Mouse (Mus musculus) ES-CJ7 (cell line): ENCODE data around the gene Mipol1.

ENCODE experiments used
- DNase-seq: peaks from one replicate; pipeline ENCODE4 v3.0.0; 2011; ENCODE audit warnings: low read depth, low spot score

The Mipol1 gene

GRCm38 (mm10) chr12:57243671-57244495 is 13.7 kb downstream of the Mipol1 start:
- DNase-seq, result peak; percentile 33

- DNase-seq, result no peak
Measured at GRCm38 (mm10) chr12:57258572-57258971, 28.3 kb downstream of the Mipol1 start.

DNA sequence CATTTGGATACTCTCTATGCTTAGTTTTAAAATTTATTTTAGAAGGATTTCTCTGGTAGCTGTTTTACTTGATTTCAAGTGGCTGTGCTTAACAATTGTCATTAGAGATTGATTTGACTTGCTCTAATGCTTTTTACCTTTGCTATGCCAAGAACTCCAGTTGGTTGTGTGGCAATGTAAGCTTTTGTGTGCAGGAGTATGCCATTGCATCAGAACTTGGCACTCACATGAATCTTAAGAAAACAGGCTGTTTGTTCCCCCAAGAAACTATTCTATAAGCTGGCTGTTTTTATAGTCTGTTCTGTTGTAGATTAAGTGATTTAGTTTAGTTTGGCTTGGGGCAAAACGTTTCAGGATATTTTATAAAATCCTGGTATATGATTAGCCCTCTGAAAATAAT is 45.2 kb downstream of the Mipol1 start:
- DNase-seq, result no peak

DNA sequence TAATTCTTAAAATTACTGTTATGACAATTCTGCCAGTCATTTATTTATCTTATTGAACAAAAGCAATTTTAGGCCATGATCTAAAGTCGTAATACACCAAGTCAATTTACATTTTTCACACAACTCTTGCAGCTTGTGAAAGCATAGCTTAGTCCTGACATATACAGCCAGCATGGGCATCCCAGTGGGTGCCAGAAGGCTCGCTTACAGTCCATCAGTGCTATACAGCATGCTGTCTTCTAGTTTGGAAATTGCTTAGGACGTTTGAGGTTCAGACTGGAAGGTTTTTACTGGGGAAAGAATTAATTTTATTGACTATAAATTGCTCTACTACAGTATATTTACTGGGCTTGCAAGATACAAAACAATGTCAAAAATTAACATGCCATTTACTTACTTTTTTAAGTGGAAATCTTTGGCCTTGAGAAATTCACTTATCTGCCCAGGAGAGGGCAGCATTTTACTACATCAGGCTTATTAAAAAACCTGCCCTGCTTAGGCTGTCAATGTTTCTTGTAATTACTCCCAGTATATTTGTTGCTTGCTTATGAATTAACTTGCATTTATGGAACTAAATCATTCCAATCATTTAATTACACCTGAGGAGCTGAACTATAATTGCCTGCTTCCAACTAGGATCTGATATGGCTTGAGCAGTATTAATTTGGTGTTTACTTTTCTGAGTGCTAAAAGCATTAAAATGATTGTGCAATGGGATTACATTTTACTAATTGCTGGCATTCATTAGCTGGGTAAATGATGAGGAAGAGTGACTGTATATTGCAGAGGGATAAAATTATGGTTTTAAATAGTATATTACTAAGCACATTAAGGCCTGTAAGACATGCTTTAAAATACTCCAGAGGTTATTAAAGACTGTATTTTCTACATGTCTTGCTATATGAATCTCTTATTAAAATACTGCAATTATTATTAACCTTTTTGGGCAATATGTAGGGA is 51.2 kb downstream of the Mipol1 start:
- DNase-seq, result peak; percentile 49

DNA sequence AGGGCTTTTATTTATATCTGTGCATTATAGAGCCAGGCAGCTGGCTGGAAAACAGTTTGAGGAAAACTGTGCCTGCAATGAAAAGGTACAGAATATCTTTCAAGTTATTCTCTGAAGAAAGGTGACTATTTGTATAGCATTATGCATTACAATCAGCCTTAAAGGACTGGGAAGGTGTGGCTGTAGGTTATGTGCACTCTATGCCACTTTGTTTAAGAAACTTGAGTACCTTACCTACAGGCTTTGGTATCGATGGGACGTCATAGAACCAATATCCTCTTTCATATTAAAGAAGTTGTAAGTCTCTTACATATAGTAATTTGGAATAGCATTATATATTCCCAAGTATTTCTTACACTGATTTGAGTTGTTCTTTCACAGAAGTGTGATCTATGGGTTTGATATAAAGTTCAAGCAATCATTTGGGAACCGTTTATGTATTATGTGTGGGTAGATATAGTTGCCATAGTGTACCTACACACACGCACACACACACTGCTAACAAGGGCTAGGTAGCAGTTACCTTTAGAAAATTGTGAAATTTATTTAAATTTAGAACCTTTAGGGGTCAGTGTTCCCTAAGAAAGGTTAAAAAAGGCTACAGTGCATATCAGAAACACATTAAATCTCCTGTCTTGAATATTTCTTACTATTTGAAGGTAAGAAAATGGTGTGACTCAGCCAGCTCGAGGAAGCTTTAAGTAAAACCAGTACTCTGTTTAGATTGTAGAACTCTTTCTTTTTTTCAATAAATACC is 55.3 kb downstream of the Mipol1 start:
- no peak for DNase-seq

- DNase-seq, result no peak
Measured at GRCm38 (mm10) chr12:57307337-57307736, 77.1 kb downstream of the Mipol1 start.

DNA sequence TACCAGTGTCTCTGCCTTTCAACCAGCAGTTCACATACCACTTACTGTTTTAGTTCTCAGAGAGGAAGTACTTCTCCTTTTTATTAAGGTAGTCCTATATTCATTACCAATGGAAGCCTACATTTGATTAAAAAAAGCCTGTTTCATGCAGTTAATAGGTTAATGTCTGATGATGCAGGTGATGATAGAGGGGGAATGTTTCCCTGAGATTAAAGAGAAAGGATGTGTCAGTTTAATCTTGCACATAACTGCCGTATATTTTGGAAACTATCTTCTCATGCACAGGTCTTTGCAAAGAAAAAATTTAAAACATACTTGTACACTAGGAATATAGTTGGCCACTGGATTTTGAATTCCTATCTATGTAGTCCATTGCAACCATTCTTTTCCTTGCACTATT is 77.5 kb downstream of the Mipol1 start:
- no peak for DNase-seq

GRCm38 (mm10) chr12:57339053-57339452 is 108.8 kb downstream of the Mipol1 start:
- no peak for DNase-seq

DNA sequence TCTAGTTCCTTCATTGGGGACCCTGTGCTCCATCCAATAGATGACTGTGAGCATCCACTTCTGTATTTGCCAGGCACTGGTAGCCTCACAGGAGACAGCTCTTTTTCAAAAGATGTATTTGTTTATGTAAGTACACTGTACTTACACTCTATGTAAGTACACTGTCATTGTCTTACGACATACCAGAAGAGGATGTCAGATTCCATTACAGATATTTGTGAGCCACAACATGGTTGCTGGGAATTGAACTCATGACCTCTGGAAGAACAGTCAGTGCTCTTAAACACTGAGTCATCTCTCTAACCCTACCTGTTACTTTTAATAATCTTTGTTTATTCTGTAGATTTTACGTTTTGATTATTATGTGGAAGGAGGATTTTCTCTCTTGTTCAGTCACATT is 109.9 kb downstream of the Mipol1 start:
- no peak for DNase-seq

- DNase-seq, result no peak
Measured at GRCm38 (mm10) chr12:57362732-57363131, 132.5 kb downstream of the Mipol1 start.

DNA sequence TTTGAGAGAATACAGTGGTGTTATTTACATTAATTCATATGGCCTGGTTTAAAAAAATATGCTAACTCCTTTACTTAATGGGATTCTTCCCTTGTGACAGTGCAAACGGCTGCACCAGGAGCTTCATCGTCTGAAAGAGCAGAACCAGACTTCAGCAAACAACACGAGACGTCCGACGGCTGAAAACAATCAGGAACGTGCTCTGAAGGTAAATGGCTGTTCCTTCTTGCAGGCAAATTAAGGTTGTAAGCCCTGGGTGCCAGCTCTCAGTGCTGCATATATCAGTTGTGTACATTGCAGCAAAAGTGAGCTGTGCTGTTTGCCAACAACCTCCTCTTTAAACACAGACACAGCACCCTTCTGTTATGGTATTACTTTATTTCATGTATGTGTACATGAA is 133.8 kb downstream of the Mipol1 start:
- no peak for DNase-seq

DNA sequence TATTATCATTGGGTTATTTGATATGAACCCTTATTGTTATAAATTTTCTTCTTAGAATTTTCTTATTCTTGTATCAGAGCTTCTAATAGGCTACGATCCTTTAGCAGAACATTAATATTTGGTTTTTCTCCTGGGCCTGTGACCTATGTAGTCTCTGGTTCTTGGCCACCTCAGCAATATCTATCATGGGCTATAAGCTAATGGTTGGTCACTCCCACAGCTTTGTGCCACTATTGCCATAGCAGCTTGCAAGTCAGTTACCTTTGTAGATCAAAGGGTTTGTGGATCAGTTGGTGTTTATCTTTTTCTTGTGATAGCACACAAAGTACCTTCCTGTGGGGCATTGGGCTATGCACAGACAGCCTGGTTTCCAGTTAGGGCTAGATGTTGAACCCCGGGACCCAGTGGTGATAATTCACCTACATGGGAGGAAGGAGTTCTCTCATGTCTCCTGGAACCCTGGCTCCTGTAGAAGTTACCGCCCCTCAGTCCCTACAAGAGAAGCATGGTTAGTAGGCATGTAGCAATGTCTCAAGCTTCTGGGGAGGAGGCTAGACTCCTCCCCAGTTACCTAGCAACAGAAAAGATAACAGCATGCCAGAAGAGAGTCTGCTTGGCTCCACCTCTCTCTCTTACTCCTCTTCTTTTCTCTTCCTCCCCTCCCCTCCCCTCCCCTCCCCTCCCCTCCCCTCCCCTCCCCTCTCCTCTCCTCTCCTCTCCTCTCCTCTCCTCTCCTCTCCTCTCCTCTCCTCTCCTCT is 141.7 kb downstream of the Mipol1 start:
- no peak for DNase-seq

GRCm38 (mm10) chr12:57382797-57383196 is 152.6 kb downstream of the Mipol1 start:
- DNase-seq, result no peak

- no peak for DNase-seq
Measured at GRCm38 (mm10) chr12:57387588-57388292, 157.5 kb downstream of the Mipol1 start.

GRCm38 (mm10) chr12:57399547-57399946 is 169.3 kb downstream of the Mipol1 start:
- DNase-seq, result no peak

DNA sequence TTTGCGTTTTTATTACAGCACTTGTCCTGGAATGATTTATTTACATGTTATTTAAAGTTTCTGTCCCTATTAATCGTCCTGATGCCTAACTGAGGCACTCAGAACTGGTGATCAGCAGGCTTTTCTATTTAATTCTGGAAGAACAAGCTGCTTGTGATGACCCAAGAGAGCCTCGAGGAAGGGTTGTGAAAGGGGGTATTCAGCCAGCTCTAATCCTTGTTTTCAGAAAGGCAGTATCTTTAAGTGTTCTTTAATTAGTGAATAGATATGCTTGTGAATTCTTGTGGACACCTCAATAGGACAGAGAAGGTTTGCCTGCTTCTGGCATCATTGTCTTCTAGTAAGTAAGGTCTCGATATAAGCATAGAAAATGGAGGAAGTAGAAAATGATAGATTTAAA is 170.0 kb downstream of the Mipol1 start:
- DNase-seq, result no peak

DNA sequence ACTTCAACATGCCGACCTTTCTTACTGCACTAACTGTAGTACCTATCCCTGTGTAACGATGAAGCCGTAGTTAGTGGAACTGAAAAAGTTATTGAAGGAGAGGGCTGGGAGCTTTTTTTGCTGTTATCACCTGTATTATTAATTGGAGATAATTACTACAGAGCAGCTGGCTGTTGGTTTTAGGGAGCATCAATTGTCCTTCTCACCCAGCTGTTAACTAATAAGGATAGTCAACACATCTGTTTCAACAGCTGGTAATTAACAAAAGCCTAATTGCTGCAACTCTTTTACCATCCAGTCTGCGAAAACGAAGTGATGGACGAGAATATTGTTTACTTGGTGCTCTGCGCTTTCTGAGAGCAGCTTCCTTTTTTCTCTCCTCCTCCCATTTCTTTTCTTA is 170.9 kb downstream of the Mipol1 start:
- DNase-seq, result no peak

- no peak for DNase-seq
Measured at GRCm38 (mm10) chr12:57402360-57402759, 172.1 kb downstream of the Mipol1 start.

DNA sequence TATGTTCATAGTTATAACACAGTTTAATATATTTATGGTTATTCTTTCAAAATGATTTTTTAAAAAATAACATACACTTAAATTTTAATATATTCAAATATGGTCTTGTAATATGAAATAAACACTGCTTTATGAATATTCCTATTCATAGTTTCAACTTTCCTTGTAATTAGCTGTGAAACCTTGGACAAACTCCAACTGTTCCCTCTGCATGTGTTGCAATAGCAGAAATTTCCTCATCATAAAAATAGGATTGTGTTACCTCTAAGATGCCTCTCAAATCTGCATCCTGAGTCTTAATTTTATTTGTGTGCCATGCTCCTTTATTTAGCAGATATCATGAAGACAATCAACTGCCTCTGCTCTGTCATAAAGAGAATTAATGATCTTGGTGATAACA is 179.7 kb downstream of the Mipol1 start:
- DNase-seq, result no peak

DNA sequence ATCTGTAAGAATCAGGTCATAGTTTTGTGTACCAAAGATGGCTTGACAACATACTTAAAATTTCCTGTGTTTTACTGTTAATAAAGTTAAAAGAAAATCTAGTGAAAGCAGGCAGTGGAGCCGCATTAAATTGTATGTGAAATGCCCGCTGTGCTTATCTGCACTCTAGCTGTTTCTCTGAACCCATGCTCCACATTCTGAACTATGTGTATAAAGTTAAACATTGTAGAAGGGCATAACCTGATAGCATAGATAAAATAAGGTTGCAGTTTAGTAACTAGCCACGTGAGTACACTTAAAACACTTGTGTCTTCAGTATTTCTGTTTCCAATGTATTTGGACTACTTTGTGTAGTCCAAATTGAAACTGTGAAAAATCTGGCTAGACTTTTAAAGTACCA is 183.6 kb downstream of the Mipol1 start:
- no peak for DNase-seq

GRCm38 (mm10) chr12:57424902-57425301 is 194.7 kb downstream of the Mipol1 start:
- no peak for DNase-seq
